Mouse (Mus musculus) limb, embryonic 12.5 days (tissue): Measurements from ENCODE around the gene H6pd. TPM values are rescaled to one million over a fixed set of nuclear protein-coding genes. Genes with fewer than 3 reads are reported as not detected.
A peak's percentile ranks its signal among the peaks of the same experiment; 100 is the strongest.

Source experiments
- ATAC-seq: fragments of 200-750 bp; cut with Nextera tagmentation; 2 replicates; pipeline ENCODE4 v1.8.0; 2017; ENCODE audit warnings: low read depth, moderate TSS enrichment; ENCODE audit not compliant: insufficient number of reproducible peaks, insufficient read depth, low FRiP score, low TSS enrichment
- H3K27ac ChIP-seq: fragments of 300-500 bp; sonication (generic); 2 replicates; pipeline ENCODE4 v1.5.1; 2016; ENCODE audit warnings: mild to moderate bottlenecking, moderate library complexity
- H3K27me3 ChIP-seq: fragments of 300-500 bp; sonication (generic); 2 replicates; pipeline ENCODE4 v1.6.1; 2016; ENCODE audit warnings: mild to moderate bottlenecking, moderate library complexity
- H3K36me3 ChIP-seq: fragments of 300-500 bp; sonication (generic); 2 replicates; pipeline ENCODE4 v1.6.1; 2016; ENCODE audit warnings: mild to moderate bottlenecking, moderate library complexity
- H3K4me1 ChIP-seq: fragments of 300-500 bp; sonication (generic); replicated peaks from 2 replicates; pipeline ENCODE4 v1.6.1; 2016
- H3K4me2 ChIP-seq: fragments of 300-500 bp; sonication (generic); 2 replicates; pipeline ENCODE4 v1.6.1; 2016; ENCODE audit warnings: mild to moderate bottlenecking, moderate library complexity
- H3K4me3 ChIP-seq: fragments of 300-500 bp; sonication (generic); replicated peaks from 2 replicates; pipeline ENCODE4 v1.5.1; 2016; ENCODE audit warnings: mild to moderate bottlenecking
- H3K9ac ChIP-seq: fragments of 300-500 bp; sonication (generic); replicated peaks from 2 replicates; pipeline ENCODE4 v1.6.1; 2016; ENCODE audit warnings: mild to moderate bottlenecking, moderate library complexity
- H3K9me3 ChIP-seq: fragments of 300-500 bp; sonication (generic); 2 replicates; pipeline ENCODE4 v1.6.1; 2016; ENCODE audit warnings: mild to moderate bottlenecking, moderate library complexity
- WGBS: fragments of 180-500 bp; shearing (Covaris S2); methylation state at CpG from one replicate; pipeline ENCODE4 v1.1.7; 2016; 5-methylcytosine and 5-hydroxymethylcytosine counted together
- polyA plus RNA-seq: library from polyadenylated mRNA; unstranded; fragments of >200 nt; fragmentation: Nextera tagmentation; extraction: Ambion mirVana; gene quantifications from 2 replicates; pipeline ENCODE4 v1.2.1, GENCODE M21; 2016

Gene H6pd
- polyA plus RNA-seq, 1 experiment from 2014 or later: 7.0 TPM

- Histone ChIP-seq H3K4me3 (peak within 1 kb of the TSS; percentile 84), H3K27ac (peak within 1 kb of the TSS; percentile 82), H3K9me3 (no peaks in the 10 kb centered on the region), H3K4me1 (peaks cover 28% of the 10 kb centered on the region), H3K4me2 (peak within 1 kb of the TSS; percentile 96), H3K27me3 (peaks cover 23% of the 10 kb centered on the region), H3K9ac (peak within 1 kb of the TSS; percentile 89), H3K36me3 (no peaks in the 10 kb centered on the region)
- WGBS: under 1% methylated on average over 49 of the region's 51 CpGs
- peak; percentile 81 for ATAC-seq
Observed at GRCm38 (mm10) chr4:149954893-149955439, 53.9 kb downstream of the H6pd start, which contains the start of gene Spsb1. Spsb1 (minus strand) TSS chr4:149955043.

DNA sequence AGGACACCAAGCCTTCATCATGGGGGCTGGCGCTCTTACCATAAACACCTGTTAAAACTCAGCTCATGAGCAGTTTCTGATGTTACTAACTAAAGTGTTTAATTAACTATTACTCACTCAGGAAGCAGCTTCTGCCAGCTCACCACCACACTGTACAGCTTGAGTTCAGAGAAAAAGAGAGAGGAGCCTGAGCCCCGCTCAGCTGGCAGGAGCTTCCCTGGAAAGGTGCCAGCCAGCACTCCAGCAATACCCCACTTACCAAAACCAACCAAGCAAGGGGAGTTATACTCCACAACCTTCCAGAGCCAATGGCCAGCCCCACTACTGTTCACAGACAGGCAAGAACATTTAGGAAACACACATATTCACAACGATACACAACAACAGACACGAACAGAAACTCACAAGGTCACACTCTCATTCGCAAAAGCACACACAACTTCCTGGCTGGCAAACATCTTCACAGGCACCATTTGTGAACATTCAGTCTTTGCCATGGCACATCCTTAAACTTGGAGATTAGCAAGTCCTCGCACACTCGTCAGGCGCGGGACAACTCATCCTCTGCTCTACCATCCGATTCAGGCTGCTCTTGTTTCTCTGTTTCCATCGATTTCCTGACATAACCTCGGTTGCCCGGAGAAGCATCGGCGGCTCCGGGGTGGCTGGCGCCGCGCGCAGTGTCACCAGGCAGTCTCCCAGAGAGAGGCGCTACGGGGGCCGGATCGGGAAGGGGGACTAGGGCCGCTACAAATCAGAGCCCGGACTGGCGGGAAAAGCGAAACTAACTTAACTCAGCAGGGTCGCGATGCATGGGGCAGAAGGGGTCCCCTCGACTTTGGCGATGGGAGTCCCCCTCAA lies 55.0 kb downstream of the H6pd start:
- H3K4me3 ChIP-seq: peak overlapping the region; percentile 84
- WGBS: 7% methylated on average over 32 of the region's 32 CpGs
- peaks cover 39% of the 10 kb centered on the region for H3K4me1 ChIP-seq
- H3K9me3 ChIP-seq: no peaks in the 10 kb centered on the region
- peaks cover 23% of the 10 kb centered on the region for H3K27me3 ChIP-seq
- ATAC-seq: no peak
- H3K27ac ChIP-seq: no peak overlapping the region; the same call in 1 of the 2 replicates
- peak overlapping the region; percentile 96 for H3K4me2 ChIP-seq
- H3K9ac ChIP-seq: peak overlapping the region; percentile 89
- no peaks in the 10 kb centered on the region for H3K36me3 ChIP-seq

DNA sequence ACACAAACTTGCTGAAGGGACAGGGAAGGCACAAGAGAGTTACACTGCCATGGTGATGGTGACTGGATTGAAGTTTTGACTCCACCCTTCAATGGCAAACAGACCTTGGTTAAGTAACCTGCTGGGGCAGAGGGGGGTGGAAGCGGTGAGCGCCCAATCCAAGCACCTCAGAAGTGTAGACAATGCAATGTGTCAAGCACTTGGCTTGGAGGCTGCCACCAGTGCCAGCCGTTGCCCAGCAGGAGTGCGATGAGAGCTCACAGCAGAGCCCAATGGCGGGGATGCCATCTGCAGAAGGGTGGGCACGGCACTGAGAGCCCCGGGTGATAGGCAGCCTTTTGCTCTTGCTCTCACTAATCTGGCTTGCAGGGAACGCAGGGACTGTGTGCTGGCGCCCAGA lies 56.6 kb downstream of the H6pd start:
- H3K4me2 ChIP-seq: 0 out of 2 replicates have a peak overlapping the region, but pooled peaks have one; percentile 96
- WGBS: 86% methylated on average over 9 of the region's 9 CpGs
- H3K4me3 ChIP-seq: no peak overlapping the region
- no peaks in the 10 kb centered on the region for H3K9me3 ChIP-seq
- no peak overlapping the region for H3K9ac ChIP-seq
- no peak for ATAC-seq
- peaks cover 47% of the 10 kb centered on the region for H3K4me1 ChIP-seq
- no peaks in the 10 kb centered on the region for H3K36me3 ChIP-seq
- H3K27me3 ChIP-seq: peaks cover 20% of the 10 kb centered on the region
- no peak overlapping the region for H3K27ac ChIP-seq

DNA sequence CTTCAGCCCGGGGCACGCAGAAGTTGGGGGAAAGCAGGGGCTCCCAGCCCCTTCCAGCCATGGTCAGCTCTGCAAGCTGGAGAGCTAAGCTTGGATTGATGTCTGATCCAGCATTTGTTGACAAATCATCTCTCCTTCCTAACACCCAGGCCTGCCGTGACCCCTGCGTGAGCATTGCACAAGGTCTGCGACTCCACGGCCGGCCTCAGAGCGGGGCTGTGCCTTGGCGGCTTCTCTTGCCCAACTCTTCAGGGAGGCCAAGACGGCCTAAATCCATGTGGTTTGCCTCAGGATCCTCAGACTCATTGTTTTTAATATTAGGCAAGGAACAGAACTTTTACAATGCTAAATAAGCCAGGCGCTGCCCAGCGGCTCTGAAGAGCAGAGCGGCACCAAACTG lies 57.6 kb downstream of the H6pd start:
- H3K27me3 ChIP-seq: peaks cover 10% of the 10 kb centered on the region
- no peaks in the 10 kb centered on the region for H3K9me3 ChIP-seq
- H3K4me2 ChIP-seq: no peak overlapping the region
- no peaks in the 10 kb centered on the region for H3K36me3 ChIP-seq
- no peak overlapping the region; the same call in 1 of the 2 replicates for H3K27ac ChIP-seq
- 90% methylated on average over 13 of the region's 13 CpGs for WGBS
- no peak overlapping the region for H3K4me3 ChIP-seq
- H3K9ac ChIP-seq: no peak overlapping the region
- no peak for ATAC-seq
- H3K4me1 ChIP-seq: peaks cover 57% of the 10 kb centered on the region

GRCm38 (mm10) chr4:149949691-149950090 lies 59.1 kb downstream of the H6pd start:
- no peaks in the 10 kb centered on the region for H3K36me3 ChIP-seq
- H3K4me1 ChIP-seq: peaks cover 63% of the 10 kb centered on the region
- H3K27ac ChIP-seq: no peak overlapping the region
- no peaks in the 10 kb centered on the region for H3K9me3 ChIP-seq
- 52% methylated on average over 13 of the region's 13 CpGs for WGBS
- ATAC-seq: no peak
- H3K4me3 ChIP-seq: no peak overlapping the region
- H3K9ac ChIP-seq: no peak overlapping the region
- 0 out of 2 replicates have a peak, but pooled peaks cover 3% of the 10 kb centered on the region for H3K27me3 ChIP-seq
- H3K4me2 ChIP-seq: no peak overlapping the region

GRCm38 (mm10) chr4:149948119-149948518 lies 60.7 kb downstream of the H6pd start:
- H3K27ac ChIP-seq: no peak overlapping the region
- no peak overlapping the region for H3K4me2 ChIP-seq
- peaks cover 76% of the 10 kb centered on the region for H3K4me1 ChIP-seq
- H3K9ac ChIP-seq: no peak overlapping the region
- no peaks in the 10 kb centered on the region for H3K36me3 ChIP-seq
- no peak for ATAC-seq
- no peak overlapping the region for H3K4me3 ChIP-seq
- H3K9me3 ChIP-seq: no peaks in the 10 kb centered on the region
- WGBS: 86% methylated on average over 5 of the region's 5 CpGs
- H3K27me3 ChIP-seq: 0 out of 2 replicates have a peak, but pooled peaks cover 3% of the 10 kb centered on the region

GRCm38 (mm10) chr4:149947396-149947795 lies 61.4 kb downstream of the H6pd start:
- H3K36me3 ChIP-seq: no peaks in the 10 kb centered on the region
- no peaks in the 10 kb centered on the region for H3K9me3 ChIP-seq
- ATAC-seq: no peak
- no peak overlapping the region for H3K4me3 ChIP-seq
- H3K27ac ChIP-seq: no peak overlapping the region
- H3K4me2 ChIP-seq: no peak overlapping the region
- WGBS: 74% methylated on average over 5 of the region's 5 CpGs
- 0 out of 2 replicates have a peak, but pooled peaks cover 3% of the 10 kb centered on the region for H3K27me3 ChIP-seq
- H3K9ac ChIP-seq: peak overlapping the region; percentile 13; the same call in 1 of the 2 replicates
- H3K4me1 ChIP-seq: peaks cover 76% of the 10 kb centered on the region

DNA sequence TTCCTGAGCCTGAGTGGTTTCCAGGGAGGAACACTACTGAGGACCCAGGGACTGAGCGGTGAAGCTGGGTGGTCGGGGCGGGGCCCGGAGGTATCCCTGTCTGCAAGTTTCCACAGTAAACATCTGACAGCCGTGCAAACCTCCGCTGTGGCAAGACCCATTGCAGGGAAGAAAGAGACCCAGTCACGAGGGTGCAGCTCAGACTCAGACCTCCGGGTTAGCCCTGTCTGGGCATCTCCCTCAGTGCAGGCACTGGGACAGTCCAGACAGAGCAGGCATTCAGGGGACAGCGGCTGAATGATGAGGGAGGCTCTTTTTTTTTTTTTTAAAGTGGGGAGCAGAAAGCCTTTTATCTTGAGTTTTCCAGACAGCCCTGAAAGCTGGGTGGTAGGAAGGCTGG lies 63.6 kb downstream of the H6pd start:
- WGBS: 28% methylated on average over 9 of the region's 9 CpGs
- peak overlapping the region; percentile 25; the same call in 1 of the 2 replicates for H3K4me2 ChIP-seq
- H3K4me3 ChIP-seq: no peak overlapping the region
- no peak overlapping the region for H3K9ac ChIP-seq
- H3K27ac ChIP-seq: 0 out of 2 replicates have a peak overlapping the region, but pooled peaks have one; percentile 17
- no peaks in the 10 kb centered on the region for H3K36me3 ChIP-seq
- H3K27me3 ChIP-seq: no peaks in the 10 kb centered on the region
- ATAC-seq: peak; percentile 54; the same call in 1 of the 2 replicates
- peaks cover 91% of the 10 kb centered on the region for H3K4me1 ChIP-seq
- H3K9me3 ChIP-seq: no peaks in the 10 kb centered on the region

DNA sequence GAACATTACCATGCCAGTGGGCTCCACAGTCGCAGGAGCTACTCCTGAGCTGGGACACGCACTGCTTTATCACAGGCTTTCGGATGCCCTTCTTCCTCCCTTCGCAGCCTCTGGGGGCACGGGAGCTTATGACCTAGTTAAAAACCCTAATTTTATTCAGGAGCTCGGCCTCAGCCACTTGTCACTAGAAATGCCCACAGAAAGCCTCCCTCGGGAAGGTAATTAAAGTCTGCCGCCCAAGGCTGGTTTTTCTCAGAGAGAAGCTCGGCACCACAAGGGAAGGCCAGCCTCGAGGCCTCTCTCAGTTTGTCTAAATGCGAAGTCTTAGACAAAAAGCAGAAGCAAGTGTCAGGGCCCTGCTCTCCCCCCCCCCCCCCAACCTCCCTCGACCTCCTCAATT lies 64.6 kb downstream of the H6pd start:
- H3K27ac ChIP-seq: peak overlapping the region; percentile 8; the same call in 1 of the 2 replicates
- H3K9ac ChIP-seq: no peak overlapping the region
- ATAC-seq: no peak
- no peaks in the 10 kb centered on the region for H3K36me3 ChIP-seq
- H3K4me2 ChIP-seq: no peak overlapping the region
- no peaks in the 10 kb centered on the region for H3K9me3 ChIP-seq
- 20% methylated on average over 12 of the region's 12 CpGs for WGBS
- H3K4me1 ChIP-seq: peaks cover 91% of the 10 kb centered on the region
- H3K27me3 ChIP-seq: no peaks in the 10 kb centered on the region
- H3K4me3 ChIP-seq: no peak overlapping the region

GRCm38 (mm10) chr4:149942831-149943741 lies 65.7 kb downstream of the H6pd start:
- H3K9ac ChIP-seq: peak overlapping the region; percentile 40; the same call in 1 of the 2 replicates
- no peaks in the 10 kb centered on the region for H3K9me3 ChIP-seq
- H3K4me1 ChIP-seq: peaks cover 94% of the 10 kb centered on the region
- peak overlapping the region; percentile 43 for H3K27ac ChIP-seq
- H3K36me3 ChIP-seq: no peaks in the 10 kb centered on the region
- no peak overlapping the region for H3K4me3 ChIP-seq
- no peaks in the 10 kb centered on the region for H3K27me3 ChIP-seq
- no peak overlapping the region; the same call in 1 of the 2 replicates for H3K4me2 ChIP-seq
- no peak for ATAC-seq
- WGBS: 42% methylated on average over 10 of the region's 10 CpGs
